In the genomic region with DNA sequence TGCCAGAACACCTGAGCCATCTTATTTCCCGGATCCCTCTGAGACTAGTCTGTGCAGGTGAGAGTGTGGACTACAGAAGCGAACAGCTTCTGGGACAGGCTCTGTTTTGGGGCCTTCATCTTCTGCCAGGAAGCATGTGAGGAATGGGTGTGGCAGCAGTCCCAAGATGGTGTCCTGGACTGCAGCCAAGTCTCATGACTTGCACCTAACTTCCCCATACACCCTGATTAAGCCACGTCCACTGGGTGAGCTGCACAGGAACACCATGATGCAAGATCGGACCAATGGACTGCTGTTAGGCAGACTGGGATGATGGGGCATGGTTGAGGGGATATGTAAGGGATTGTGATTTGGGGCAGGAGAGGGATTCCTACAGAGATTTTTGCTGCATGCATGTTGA, we compare ENCODE assay signal across 23 mouse cellular contexts.
"Had no signal": no experiment of that assay in that cellular context is flagged by ENCODE, and none has a peak within 500 bp of the region (broad histone marks: within the 10 kb centered on the region; RNA-seq: fewer than 3 reads in every experiment).

No protein-coding gene starts in this region.

- H3K9me3 ChIP-seq: intestine, embryonic 15.5 days; limb, embryonic 13.5 days; limb, embryonic 15.5 days; liver, embryonic 12.5 days had no signal

- H3K27me3 ChIP-seq: heart, embryonic 12.5 days; intestine, embryonic 15.5 days; limb, embryonic 13.5 days; limb, embryonic 15.5 days; liver, embryonic 12.5 days had no signal

- H3K4me1 ChIP-seq: heart, embryonic 12.5 days; hindbrain, embryonic 10.5 days; intestine, embryonic 15.5 days; limb, embryonic 13.5 days; limb, embryonic 15.5 days; liver, embryonic 12.5 days had no signal

- H3K4me2 ChIP-seq: heart, embryonic 12.5 days; hindbrain, embryonic 14.5 days; intestine, embryonic 15.5 days; limb, embryonic 13.5 days; limb, embryonic 15.5 days; liver, embryonic 12.5 days had no signal

- H3K36me3 ChIP-seq: heart, embryonic 12.5 days; hindbrain, embryonic 10.5 days; intestine, embryonic 15.5 days; limb, embryonic 13.5 days; limb, embryonic 15.5 days; liver, embryonic 12.5 days had no signal

- DNase-seq: gastrocnemius, adult 2 months; gastrocnemius, postnatal 10 days; gastrocnemius, postnatal 25 days; heart, adult 2 months; heart, postnatal 10 days; heart, postnatal 4 days; kidney, adult 18-20 months; kidney, adult 8-10 months; kidney, postnatal 10 days; kidney, postnatal 36 days; layer of hippocampus, adult 9-11 months; layer of hippocampus, postnatal 36 days; left cerebral cortex, postnatal 4 days had no signal

- H3K27ac ChIP-seq: gastrocnemius, adult 2 months; heart, adult 2 months; hindbrain, embryonic 10.5 days; hindbrain, embryonic 14.5 days; intestine, embryonic 15.5 days; limb, embryonic 13.5 days; limb, embryonic 15.5 days; liver, embryonic 12.5 days had no signal

- ATAC-seq: hindbrain, embryonic 16.5 days; inflammation-experienced regulatory T-cells, adult 6 months; intestine, embryonic 15.5 days; intestine, postnatal 0 days; liver, embryonic 12.5 days had no signal

- H3K4me3 ChIP-seq: gastrocnemius, adult 2 months; heart, adult 2 months; heart, embryonic 12.5 days; hindbrain, embryonic 10.5 days; intestine, embryonic 15.5 days; limb, embryonic 13.5 days; limb, embryonic 15.5 days; liver, embryonic 12.5 days had no signal

- H3K9ac ChIP-seq: heart, embryonic 12.5 days; hindbrain, embryonic 14.5 days; intestine, embryonic 15.5 days; limb, embryonic 13.5 days; limb, embryonic 15.5 days; liver, embryonic 12.5 days had no signal
